Mouse (Mus musculus) myocyte (in vitro differentiated cells): ENCODE data around the gene Hikeshi. TPM values are rescaled to one million over a fixed set of nuclear protein-coding genes. Genes with fewer than 3 reads are reported as not detected.

ENCODE experiments used
- H3K27me3 ChIP-seq: one replicate; pipeline ENCODE4 v1.6.1; 2011; ENCODE audit not compliant: control insufficient read depth, insufficient read depth, insufficient read length
- H3K36me3 ChIP-seq: one replicate; pipeline ENCODE4 v1.6.1; 2011; ENCODE audit not compliant: control insufficient read depth, insufficient read depth
- H3K4me2 ChIP-seq: one replicate; pipeline ENCODE4 v1.6.1; 2011; ENCODE audit warnings: low read depth, control low read depth
- H3K4me3 ChIP-seq: one replicate; pipeline ENCODE4 v1.5.1; 2011; ENCODE audit warnings: mild to moderate bottlenecking, control low read depth, moderate library complexity
- H3K79me2 ChIP-seq: one replicate; pipeline ENCODE4 v1.6.1; 2011; ENCODE audit not compliant: control insufficient read depth, insufficient read depth
- H3ac ChIP-seq: one replicate; pipeline ENCODE4 v1.6.1; 2011; ENCODE audit not compliant: control insufficient read depth, insufficient read length
- CEBPB ChIP-seq: IDR thresholded peaks from 2 replicates; pipeline ENCODE4 v1.6.1; 2011; ENCODE audit warnings: mild to moderate bottlenecking, moderate library complexity; ENCODE audit not compliant: poor library complexity, insufficient read depth, severe bottlenecking
- E2F4 ChIP-seq: IDR thresholded peaks from one replicate; pipeline ENCODE4 v1.6.1; 2011; ENCODE audit warnings: mild to moderate bottlenecking, control low read depth, moderate library complexity; ENCODE audit not compliant: insufficient read depth
- MAX ChIP-seq: IDR thresholded peaks from one replicate; pipeline ENCODE4 v1.6.1; 2011; ENCODE audit warnings: low read depth, mild to moderate bottlenecking, control low read depth
- MYOD1 ChIP-seq, 3 experiments: IDR thresholded peaks; one replicate each; pipeline ENCODE4 v1.6.1; 2011; ENCODE audit warnings: control low read depth in 2 of 3, low read depth in 2 of 3, mild to moderate bottlenecking in 2 of 3, moderate library complexity in 1 of 3; ENCODE audit not compliant: insufficient read length in 2 of 3, control insufficient read depth in 1 of 3
- MYOG ChIP-seq, 3 experiments: IDR thresholded peaks; one replicate each; pipeline ENCODE4 v1.6.1; 2011; ENCODE audit warnings: control low read depth in 2 of 3, low read depth in 2 of 3, mild to moderate bottlenecking in 2 of 3; ENCODE audit not compliant: insufficient read length in 2 of 3, control insufficient read depth in 1 of 3, insufficient read depth in 1 of 3
- POLR2A ChIP-seq: IDR thresholded peaks from one replicate; pipeline ENCODE4 v1.6.1; 2011; ENCODE audit warnings: low read depth, mild to moderate bottlenecking, control low read depth, moderate library complexity; ENCODE audit not compliant: insufficient read length
- POLR2AphosphoS2 ChIP-seq: IDR thresholded peaks from one replicate; pipeline ENCODE4 v1.6.1; 2011; ENCODE audit warnings: low read depth, control low read depth; ENCODE audit not compliant: insufficient read length
- REST ChIP-seq: IDR thresholded peaks from one replicate; pipeline ENCODE4 v1.6.1; 2011; ENCODE audit warnings: mild to moderate bottlenecking, control low read depth, moderate library complexity; ENCODE audit not compliant: insufficient read depth, insufficient read length
- SRF ChIP-seq: IDR thresholded peaks from one replicate; pipeline ENCODE4 v1.6.1; 2011; ENCODE audit warnings: low read depth; ENCODE audit not compliant: control insufficient read depth, insufficient read length
- TCF12 ChIP-seq: IDR thresholded peaks from one replicate; pipeline ENCODE4 v1.6.1; 2011; ENCODE audit warnings: mild to moderate bottlenecking, control low read depth; ENCODE audit not compliant: poor library complexity, insufficient read depth, severe bottlenecking
- TCF3 ChIP-seq: IDR thresholded peaks from one replicate; pipeline ENCODE4 v1.6.1; 2011; ENCODE audit warnings: low read depth, control low read depth; ENCODE audit not compliant: insufficient read length
- USF1 ChIP-seq: IDR thresholded peaks from one replicate; pipeline ENCODE4 v1.6.1; 2011; ENCODE audit warnings: low read depth, mild to moderate bottlenecking, control low read depth, moderate library complexity
- polyA plus RNA-seq: library from polyadenylated mRNA; unstranded; fragments of >200 nt; fragmentation: generic; extraction: Trizol; gene quantifications from one replicate; pipeline ENCODE4 v1.2.1, GENCODE M21; 2012; ENCODE audit warnings: missing spikeins

Gene Hikeshi
- polyA plus RNA-seq, 1 experiment = 59.5 TPM

GRCm38 (mm10) chr7:89966771-89967170 is 25.8 kb upstream of the Hikeshi start:
- Histone ChIP-seq H3K79me2 (peaks cover 10% of the 10 kb centered on the region), H3K4me2 (no peak overlapping the region), H3K27me3 (no peaks in the 10 kb centered on the region), H3ac (no peak overlapping the region), H3K36me3 (peaks cover 44% of the 10 kb centered on the region), H3K4me3 (no peak overlapping the region)
- TF ChIP-seq USF1 (no peak), E2F4 (no peak)

GRCm38 (mm10) chr7:89963135-89963534 is 22.1 kb upstream of the Hikeshi start:
- Histone ChIP-seq H3K27me3 (no peaks in the 10 kb centered on the region), H3K4me3 (no peak overlapping the region), H3K79me2 (no peaks in the 10 kb centered on the region), H3K4me2 (no peak overlapping the region), H3ac (no peak overlapping the region), H3K36me3 (peaks cover 35% of the 10 kb centered on the region)
- TF ChIP-seq TCF3 (no peak), TCF12 (no peak), SRF (no peak), MAX (no peak), REST (no peak), POLR2AphosphoS2 (no peak), E2F4 (no peak), POLR2A (no peak), USF1 (no peak), CEBPB (no peak)

DNA sequence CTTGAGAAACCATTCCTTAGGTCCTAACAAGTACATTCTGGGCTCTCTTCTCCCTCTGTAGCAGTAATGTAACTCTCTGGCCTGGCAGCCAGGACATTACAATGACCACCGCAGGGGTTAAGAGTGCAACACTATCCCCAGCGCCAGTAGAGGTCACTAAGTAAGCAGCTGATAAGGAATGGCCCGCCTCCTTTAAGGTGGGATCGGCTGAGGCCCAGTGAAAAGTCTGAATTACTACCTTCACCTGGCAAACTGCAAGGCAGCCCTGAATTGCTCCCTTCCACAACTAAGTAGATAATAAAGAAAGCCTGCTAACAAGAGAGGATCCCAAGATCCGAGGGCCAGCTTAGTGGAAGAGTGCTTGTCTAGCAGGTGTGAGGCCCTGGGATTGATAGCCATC is 16.3 kb upstream of the Hikeshi start:
- TF ChIP-seq MYOG (IDR thresholded peaks at IDR 0.05; ENCODE audit: control insufficient read depth in 1 of 3, insufficient read depth in 1 of 3, insufficient read length in 2 of 3, low read depth in 2 of 3) (no peak), TCF3 (no peak), CEBPB (no peak), MAX (no peak), E2F4 (no peak), REST (no peak), SRF (no peak), POLR2AphosphoS2 (no peak), MYOD1 (IDR thresholded peaks at IDR 0.05; ENCODE audit: control insufficient read depth in 1 of 3, insufficient read length in 2 of 3, low read depth in 2 of 3) (no peak), POLR2A (no peak), USF1 (no peak), TCF12 (no peak)
- H3ac ChIP-seq = no peak overlapping the region
- no peaks in the 10 kb centered on the region for H3K27me3 ChIP-seq
- peaks cover 17% of the 10 kb centered on the region for H3K36me3 ChIP-seq
- H3K79me2 ChIP-seq = no peaks in the 10 kb centered on the region
- H3K4me3 ChIP-seq = no peak overlapping the region
- no peak overlapping the region for H3K4me2 ChIP-seq

GRCm38 (mm10) chr7:89954261-89954660 is 13.3 kb upstream of the Hikeshi start:
- Histone ChIP-seq H3ac (no peak overlapping the region), H3K4me3 (no peak overlapping the region), H3K27me3 (no peaks in the 10 kb centered on the region), H3K36me3 (peaks cover 11% of the 10 kb centered on the region), H3K4me2 (no peak overlapping the region), H3K79me2 (no peaks in the 10 kb centered on the region)
- TF ChIP-seq E2F4 (no peak), USF1 (no peak), MYOG (IDR thresholded peaks at IDR 0.05; ENCODE audit: control insufficient read depth in 1 of 3, insufficient read depth in 1 of 3, insufficient read length in 2 of 3, low read depth in 2 of 3) (no peak), SRF (no peak), POLR2AphosphoS2 (no peak), POLR2A (no peak), TCF12 (no peak), MAX (no peak), TCF3 (no peak), CEBPB (no peak), MYOD1 (IDR thresholded peaks at IDR 0.05; ENCODE audit: control insufficient read depth in 1 of 3, insufficient read length in 2 of 3, low read depth in 2 of 3) (no peak)

GRCm38 (mm10) chr7:89949403-89949802 is 8.4 kb upstream of the Hikeshi start:
- no peaks in the 10 kb centered on the region for H3K36me3 ChIP-seq
- H3K79me2 ChIP-seq = no peaks in the 10 kb centered on the region
- no peak overlapping the region for H3ac ChIP-seq
- TF ChIP-seq USF1 = no peak
- no peak for TF ChIP-seq E2F4
- TF ChIP-seq TCF12 = no peak
- no peak for TF ChIP-seq MYOG (IDR thresholded peaks at IDR 0.05; ENCODE audit: control insufficient read depth in 1 of 3, insufficient read depth in 1 of 3, insufficient read length in 2 of 3, low read depth in 2 of 3)
- TF ChIP-seq MYOD1 (IDR thresholded peaks at IDR 0.05; ENCODE audit: control insufficient read depth in 1 of 3, insufficient read length in 2 of 3, low read depth in 2 of 3) = no peak
- no peak for TF ChIP-seq REST
- no peak for TF ChIP-seq MAX
- TF ChIP-seq POLR2A = no peak
- no peak for TF ChIP-seq SRF
- TF ChIP-seq POLR2AphosphoS2 = no peak
- TF ChIP-seq CEBPB = no peak
- no peak for TF ChIP-seq TCF3
- no peak overlapping the region for H3K4me3 ChIP-seq
- H3K4me2 ChIP-seq = no peak overlapping the region
- H3K27me3 ChIP-seq = no peaks in the 10 kb centered on the region
